Comparison of ENCODE assay signal across 8 mouse cellular contexts in the genomic region with DNA sequence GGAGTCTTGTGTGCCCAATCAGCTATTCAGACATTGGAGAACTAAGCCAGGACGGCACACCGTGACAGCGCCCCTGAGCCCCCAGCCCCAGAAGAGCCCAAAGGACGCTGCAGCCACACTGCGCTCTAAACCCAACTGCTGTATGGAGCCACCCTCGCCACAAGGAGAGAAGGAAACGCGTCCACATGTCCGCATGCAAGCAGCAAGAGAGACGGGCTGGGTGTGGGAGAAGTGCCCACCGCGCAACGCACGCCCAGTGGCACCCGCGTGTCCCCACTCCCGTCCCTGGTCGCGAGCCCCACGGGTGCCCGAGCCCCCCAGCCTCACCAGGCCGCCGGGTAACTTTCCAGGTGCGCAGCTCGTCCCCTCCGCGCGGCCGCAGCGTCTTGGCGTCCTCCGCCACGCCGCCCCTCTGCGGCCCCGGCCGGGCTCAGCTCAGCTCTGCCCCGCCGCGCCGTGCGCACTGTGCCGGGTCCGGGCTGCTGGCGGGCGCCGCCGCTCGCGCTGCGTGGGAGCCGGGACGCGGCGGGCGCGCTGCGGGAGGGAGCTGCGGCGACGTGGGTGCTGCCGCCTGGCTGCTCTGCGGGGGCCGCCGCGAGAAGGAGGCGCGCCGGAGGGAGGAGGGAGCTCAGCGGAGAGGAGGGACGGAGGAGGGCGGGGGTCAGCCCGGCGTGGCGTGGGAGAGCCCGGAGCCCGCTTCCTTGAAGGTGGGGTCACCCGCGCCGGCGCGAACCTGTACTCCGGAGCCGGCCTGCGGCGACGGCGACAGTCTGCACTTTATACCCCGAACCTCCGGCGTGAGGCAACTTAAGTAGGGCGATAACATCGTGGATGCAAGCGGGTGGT. TPM values are rescaled to one million over a fixed set of nuclear protein-coding genes. Genes with fewer than 3 reads are reported as not detected.
A peak's percentile ranks its signal among the peaks of the same experiment; 100 is the strongest.
DNase-seq lines count a peak whose midpoint lies in the region; ATAC-seq and TF ChIP-seq lines count a peak whose summit lies in the region.

A gene (minus strand): TSS at position 756 of the 846 bp plus-strand sequence.

- TF ChIP-seq CTCF in C2C12 (IDR thresholded peaks at IDR 0.05; ENCODE audit: control insufficient read depth, insufficient read depth, insufficient read length) (no peak), ES-Bruce4 (IDR thresholded peaks at IDR 0.05; ENCODE audit: low read depth, low read length) (no peak)
- no peak for TF ChIP-seq CTCF in midbrain, postnatal 0 days (IDR thresholded peaks at IDR 0.05)

- H3ac ChIP-seq in C2C12 (ENCODE audit: control insufficient read depth, insufficient read length, low read depth), result peak within 1 kb of the TSS; percentile 9

- no peak for TF ChIP-seq EP300 in ES-Bruce4 (IDR thresholded peaks at IDR 0.05; ENCODE audit: insufficient read depth, low read depth, low read length)

- WGBS in forebrain, embryonic 11.5 days, result under 1% methylated on average over 84 of the region's 94 CpGs
- under 1% methylated on average over 90 of the region's 94 CpGs for WGBS in hindbrain, embryonic 15.5 days
- WGBS in limb, embryonic 12.5 days, result 1% methylated on average over 84 of the region's 94 CpGs
- under 1% methylated on average over 58 of the region's 94 CpGs for WGBS in midbrain, postnatal 0 days

- no peak within 1 kb of the TSS for H3K27ac ChIP-seq in ES-Bruce4 (ENCODE audit: insufficient read depth, low read length)
- no peak within 1 kb of the TSS for H3K27ac ChIP-seq in forebrain, embryonic 11.5 days (ENCODE audit: low read depth, low read length)
- H3K27ac ChIP-seq in hindbrain, embryonic 15.5 days (replicated peaks), result no peak within 1 kb of the TSS
- H3K27ac ChIP-seq in limb, embryonic 12.5 days, result 0 out of 2 replicates have a peak within 1 kb of the TSS, but pooled peaks have one; percentile 2
- no peak within 1 kb of the TSS for H3K27ac ChIP-seq in midbrain, postnatal 0 days (ENCODE audit: low read depth, low read length)

- H3K9ac ChIP-seq in ES-Bruce4 (ENCODE audit: low read depth, poor library complexity, severe bottlenecking), result peak within 1 kb of the TSS; percentile 61
- H3K9ac ChIP-seq in forebrain, embryonic 11.5 days (ENCODE audit: low read length), result peak within 1 kb of the TSS; percentile 82
- H3K9ac ChIP-seq in hindbrain, embryonic 15.5 days, result peak within 1 kb of the TSS; percentile 65
- H3K9ac ChIP-seq in limb, embryonic 12.5 days (replicated peaks), result peak within 1 kb of the TSS; percentile 83
- H3K9ac ChIP-seq in midbrain, postnatal 0 days (replicated peaks; ENCODE audit: low read length, poor library complexity, severe bottlenecking), result peak within 1 kb of the TSS; percentile 73

- DNase-seq in forebrain, embryonic 11.5 days (ENCODE audit: low spot score), result peak; percentile 74
- peak; percentile 23 for DNase-seq in midbrain, postnatal 0 days (ENCODE audit: low spot score)
- DNase-seq in spleen, adult 12 weeks (ENCODE audit: low spot score), result no peak
- no peak for DNase-seq in thymus, postnatal 14 days

- no peaks in the 10 kb centered on the region for H3K79me2 ChIP-seq in C2C12 (ENCODE audit: control insufficient read depth, insufficient read depth)

- H3K4me2 ChIP-seq in forebrain, embryonic 11.5 days (ENCODE audit: low read depth, low read length, severe bottlenecking), result peak within 1 kb of the TSS; percentile 93
- peak within 1 kb of the TSS; percentile 98 for H3K4me2 ChIP-seq in hindbrain, embryonic 15.5 days
- peak within 1 kb of the TSS; percentile 98 for H3K4me2 ChIP-seq in limb, embryonic 12.5 days
- peak within 1 kb of the TSS; percentile 98 for H3K4me2 ChIP-seq in midbrain, postnatal 0 days (ENCODE audit: low read depth, low read length, poor library complexity, severe bottlenecking)

- H3K9me3 ChIP-seq in ES-Bruce4 (replicated peaks; ENCODE audit: control insufficient read depth, insufficient read depth, low read length, poor library complexity, severe bottlenecking), result no peaks in the 10 kb centered on the region
- H3K9me3 ChIP-seq in forebrain, embryonic 11.5 days (ENCODE audit: control insufficient read depth, low read length), result no peaks in the 10 kb centered on the region
- no peaks in the 10 kb centered on the region for H3K9me3 ChIP-seq in hindbrain, embryonic 15.5 days
- no peaks in the 10 kb centered on the region for H3K9me3 ChIP-seq in limb, embryonic 12.5 days
- no peaks in the 10 kb centered on the region for H3K9me3 ChIP-seq in midbrain, postnatal 0 days (ENCODE audit: low read length)

- H3K4me3 ChIP-seq in C2C12 (ENCODE audit: insufficient read depth, poor library complexity, severe bottlenecking) (no peak within 1 kb of the TSS), ES-Bruce4 (ENCODE audit: low read depth, low read length) (peak within 1 kb of the TSS; percentile 67)
- peak within 1 kb of the TSS; percentile 76 for H3K4me3 ChIP-seq in forebrain, embryonic 11.5 days (ENCODE audit: low read depth, low read length)
- H3K4me3 ChIP-seq in hindbrain, embryonic 15.5 days, result peak within 1 kb of the TSS; percentile 78
- H3K4me3 ChIP-seq in limb, embryonic 12.5 days (replicated peaks), result peak within 1 kb of the TSS; percentile 78
- peak within 1 kb of the TSS; percentile 77 for H3K4me3 ChIP-seq in midbrain, postnatal 0 days (ENCODE audit: low read depth, low read length)

- H3K27me3 ChIP-seq in C2C12 (ENCODE audit: control insufficient read depth, insufficient read depth, insufficient read length) (no peaks in the 10 kb centered on the region), ES-Bruce4 (ENCODE audit: control insufficient read depth, insufficient read depth, low read length, poor library complexity, severe bottlenecking) (peaks cover 15% of the 10 kb centered on the region)
- H3K27me3 ChIP-seq in forebrain, embryonic 11.5 days (ENCODE audit: control insufficient read depth, insufficient read depth, low read length), result no peaks in the 10 kb centered on the region; the same call in 1 of the 2 replicates
- peaks cover 16% of the 10 kb centered on the region for H3K27me3 ChIP-seq in hindbrain, embryonic 15.5 days
- peaks cover 61% of the 10 kb centered on the region for H3K27me3 ChIP-seq in limb, embryonic 12.5 days
- H3K27me3 ChIP-seq in midbrain, postnatal 0 days (ENCODE audit: insufficient read depth, low read length), result 0 out of 2 replicates have a peak, but pooled peaks cover 3% of the 10 kb centered on the region

- peak; percentile 82 for ATAC-seq in forebrain, embryonic 11.5 days (replicated peaks; ENCODE audit: low FRiP score)
- peak; percentile 84 for ATAC-seq in hindbrain, embryonic 15.5 days (ENCODE audit: low FRiP score, low read depth)
- peak; percentile 67; the same call in 1 of the 2 replicates for ATAC-seq in limb, embryonic 12.5 days (ENCODE audit: insufficient number of reproducible peaks, insufficient read depth, low FRiP score, low TSS enrichment, low read depth)
- ATAC-seq in midbrain, postnatal 0 days (ENCODE audit: low FRiP score), result peak; percentile 69

- no peaks in the 10 kb centered on the region for H3K36me3 ChIP-seq in C2C12 (ENCODE audit: control insufficient read depth, insufficient read depth)
- no peaks in the 10 kb centered on the region for H3K36me3 ChIP-seq in ES-Bruce4 (ENCODE audit: control insufficient read depth, insufficient read depth, low read length, poor library complexity, severe bottlenecking)
- no peaks in the 10 kb centered on the region for H3K36me3 ChIP-seq in forebrain, embryonic 11.5 days (ENCODE audit: control insufficient read depth, insufficient read depth, low read length)
- no peaks in the 10 kb centered on the region for H3K36me3 ChIP-seq in hindbrain, embryonic 15.5 days
- H3K36me3 ChIP-seq in limb, embryonic 12.5 days, result no peaks in the 10 kb centered on the region
- no peaks in the 10 kb centered on the region for H3K36me3 ChIP-seq in midbrain, postnatal 0 days (ENCODE audit: insufficient read depth, low read length)

- no peaks in the 10 kb centered on the region for H3K4me1 ChIP-seq in ES-Bruce4 (ENCODE audit: control insufficient read depth, insufficient read depth, low read length)
- peaks cover 5% of the 10 kb centered on the region; the same call in 1 of the 2 replicates for H3K4me1 ChIP-seq in forebrain, embryonic 11.5 days (replicated peaks; ENCODE audit: control insufficient read depth, insufficient read depth, low read length)
- peaks cover 17% of the 10 kb centered on the region; the same call in 1 of the 2 replicates for H3K4me1 ChIP-seq in hindbrain, embryonic 15.5 days (replicated peaks)
- H3K4me1 ChIP-seq in limb, embryonic 12.5 days (replicated peaks), result peaks cover 14% of the 10 kb centered on the region
- H3K4me1 ChIP-seq in midbrain, postnatal 0 days (ENCODE audit: insufficient read depth, low read length), result 0 out of 2 replicates have a peak, but pooled peaks cover 4% of the 10 kb centered on the region

- no peaks in the 10 kb centered on the region for H3K79me3 ChIP-seq in C2C12 (ENCODE audit: low read depth)

- no peak for TF ChIP-seq POLR2A in ES-Bruce4 (IDR thresholded peaks at IDR 0.05; ENCODE audit: insufficient read depth, low read length)

TF ChIP-seq in C2C12, 6 proteins besides CTCF, POLR2A, EP300 and RAD21:
- no peak for TF ChIP-seq MYOG (IDR thresholded peaks at IDR 0.05; ENCODE audit: control insufficient read depth, extremely low read depth, insufficient read length)
- no peak for TF ChIP-seq USF1 (IDR thresholded peaks at IDR 0.05; ENCODE audit: low read depth)
- TF ChIP-seq CEBPB (IDR thresholded peaks at IDR 0.05; ENCODE audit: low read depth), result no peak
- TF ChIP-seq FOSL1 (IDR thresholded peaks at IDR 0.05; ENCODE audit: insufficient read depth, low read length, poor library complexity, severe bottlenecking), result no peak
- TF ChIP-seq MYOD1 (IDR thresholded peaks at IDR 0.05; ENCODE audit: control insufficient read depth, insufficient read length, low read depth), result no peak
- no peak for TF ChIP-seq MAX (IDR thresholded peaks at IDR 0.05)

RNA-seq across cellular contexts. Expression of the gene that starts here (rescaled TPM):
- polyA plus RNA-seq in C2C12 (2012; fragmentation: generic; extraction: Trizol) (45.7 TPM), ES-Bruce4 (2011; ENCODE audit: insufficient read depth, insufficient read length, low read depth, missing spikeins) (0.19 and 0.94 TPM in 2 replicates)
- 3.5 and 4.1 TPM in 2 replicates for polyA plus RNA-seq in forebrain, embryonic 11.5 days (2014; fragmentation: Nextera tagmentation; extraction: Ambion mirVana)
- polyA plus RNA-seq in hindbrain, embryonic 15.5 days (2015; fragmentation: Nextera tagmentation; extraction: Ambion mirVana), result 1.7 and 2.2 TPM in 2 replicates
- polyA plus RNA-seq in limb, embryonic 12.5 days (2016; fragmentation: Nextera tagmentation; extraction: Ambion mirVana), result 2.9 and 3.7 TPM in 2 replicates
- total RNA-seq in midbrain, postnatal 0 days (2014; rRNA removed), result 2.5 and 3.2 TPM in 2 replicates
- polyA plus RNA-seq in midbrain, postnatal 0 days (2015; fragmentation: Nextera tagmentation; extraction: Ambion mirVana), result 2.7 and 2.9 TPM in 2 replicates

Comparison
In these comparisons a context has a peak if more than half of its experiments do, and no peak if none do; other contexts are left out.
1. DNase-seq: peak in forebrain, embryonic 11.5 days (single experiment) and midbrain, postnatal 0 days (single experiment); none in spleen, adult 12 weeks (single experiment) and thymus, postnatal 14 days (single experiment).
2. Peak in every context shown above with its lines, with median percentiles within 50 percentile points of each other: H3K9ac ChIP-seq, ATAC-seq and H3K4me2 ChIP-seq.